In genomic region chr10:59462307-59462706, GRCm38 (mm10) we compare ENCODE assay signal across 20 mouse cellular contexts. TPM values are rescaled to one million over a fixed set of nuclear protein-coding genes. Genes with fewer than 3 reads are reported as not detected.
"Had no signal": no experiment of that assay in that cellular context is flagged by ENCODE, and none has a peak within 500 bp of the region (broad histone marks: within the 10 kb centered on the region; RNA-seq: fewer than 3 reads in every experiment).

No protein-coding gene starts in this region.

- H3K27ac ChIP-seq: liver, embryonic 12.5 days; midbrain, embryonic 10.5 days; neural tube, embryonic 15.5 days had no signal

- H3K4me1 ChIP-seq: liver, embryonic 12.5 days; midbrain, embryonic 10.5 days; neural tube, embryonic 15.5 days had no signal

- H3K36me3 ChIP-seq: midbrain, embryonic 10.5 days; neural tube, embryonic 15.5 days had no signal

- H3K9ac ChIP-seq: liver, embryonic 12.5 days; lung, embryonic 14.5 days; neural tube, embryonic 15.5 days had no signal

- H3K27me3 ChIP-seq: liver, embryonic 12.5 days; neural tube, embryonic 15.5 days had no signal

- ATAC-seq: liver, embryonic 12.5 days had no signal

- H3K9me3 ChIP-seq: liver, embryonic 12.5 days; midbrain, embryonic 10.5 days; neural tube, embryonic 15.5 days had no signal

- H3K4me3 ChIP-seq: liver, embryonic 12.5 days; midbrain, embryonic 10.5 days; myocyte; neural tube, embryonic 15.5 days had no signal

- DNase-seq: kidney, adult 8-10 months; kidney, postnatal 25 days; layer of hippocampus, adult 9-11 months; layer of hippocampus, postnatal 36 days; left cerebral cortex, postnatal 4 days; lung, embryonic 14.5 days; lung, postnatal 10 days; lung, postnatal 4 days; midbrain, embryonic 14.5 days; right cerebral cortex, adult 18-20 months; right cerebral cortex, postnatal 4 days; spleen, adult 18-20 months; thymus, adult 18-20 months; thymus, postnatal 14 days had no signal

- H3K4me2 ChIP-seq: liver, embryonic 12.5 days; lung, embryonic 14.5 days; neural tube, embryonic 15.5 days had no signal

RNA-seq across cellular contexts. Expression of gene Oit3, which starts 20.7 kb away (rescaled TPM):
- total RNA-seq: layer of hippocampus, postnatal 36 days had no signal

RNA-seq across cellular contexts. Expression of gene Pla2g12b, which starts 58.8 kb away (rescaled TPM):
- total RNA-seq: layer of hippocampus, postnatal 36 days; left cerebral cortex, postnatal 4 days; megakaryocyte, adult 5-6 weeks had no signal
- polyA plus RNA-seq: lung, embryonic 14.5 days; midbrain, embryonic 10.5 days; midbrain, embryonic 14.5 days; myocyte; neural tube, embryonic 11.5 days; neural tube, embryonic 15.5 days had no signal
